Mouse (Mus musculus) MEL (cell line): ENCODE data around the gene Coq8b.

Experiments
- MAFK ChIP-seq: IDR thresholded peaks from 2 replicates; pipeline ENCODE4 v1.6.1; 2011; ENCODE audit warnings: low read depth, mild to moderate bottlenecking, low read length, improper control_type of control experiment, borderline replicate concordance
- MXI1 ChIP-seq: IDR thresholded peaks from 2 replicates; pipeline ENCODE4 v1.6.1; 2011; ENCODE audit warnings: mild to moderate bottlenecking, low read depth, low read length, improper control_type of control experiment
- NRF1 ChIP-seq: IDR thresholded peaks from 2 replicates; pipeline ENCODE4 v1.6.1; 2014; ENCODE audit warnings: low read depth, mild to moderate bottlenecking, inconsistent platforms, low read length, improper control_type of control experiment, moderate library complexity; ENCODE audit not compliant: poor library complexity, insufficient read depth, severe bottlenecking
- POLR2A ChIP-seq, 2 experiments: IDR thresholded peaks; 2 replicates each; pipeline ENCODE4 v1.6.1; 2011 to 2012; ENCODE audit warnings: low read length in 2 of 2, mild to moderate bottlenecking in 2 of 2, control low read depth in 1 of 2, improper control_type of control experiment in 1 of 2, low read depth in 1 of 2, moderate library complexity in 1 of 2; ENCODE audit not compliant: control insufficient read depth in 1 of 2, insufficient read depth in 1 of 2, poor library complexity in 1 of 2
- POLR2AphosphoS2 ChIP-seq: IDR thresholded peaks from 2 replicates; pipeline ENCODE4 v1.6.1; 2011; ENCODE audit warnings: low read length, improper control_type of control experiment
- RCOR1 ChIP-seq: IDR thresholded peaks from 2 replicates; pipeline ENCODE4 v1.6.1; 2012; ENCODE audit warnings: low read depth, mild to moderate bottlenecking, inconsistent platforms, low read length, improper control_type of control experiment
- TBP ChIP-seq: IDR thresholded peaks from 2 replicates; pipeline ENCODE4 v1.8.0; 2011; ENCODE audit warnings: low read depth, low read length, improper control_type of control experiment
- USF1 ChIP-seq: IDR thresholded peaks from 2 replicates; pipeline ENCODE4 v1.6.1; 2014; ENCODE audit warnings: low read depth, mild to moderate bottlenecking, inconsistent platforms, low read length, improper control_type of control experiment, moderate library complexity
- ZC3H11A ChIP-seq: IDR thresholded peaks from 2 replicates; pipeline ENCODE4 v1.6.1; 2012; ENCODE audit warnings: low read depth, mild to moderate bottlenecking, inconsistent platforms, low read length, improper control_type of control experiment

- no peak for TF ChIP-seq MXI1
- TF ChIP-seq MAFK = no peak
- no peak for TF ChIP-seq NRF1
- no peak for TF ChIP-seq ZC3H11A
- TF ChIP-seq POLR2A (IDR thresholded peaks at IDR 0.05; ENCODE audit: control insufficient read depth in 1 of 2, insufficient read depth in 1 of 2, low read depth in 1 of 2, low read length in 2 of 2, poor library complexity in 1 of 2) = no peak
- no peak for TF ChIP-seq USF1
- no peak for TF ChIP-seq POLR2AphosphoS2
- TF ChIP-seq RCOR1 = no peak
- TF ChIP-seq TBP = no peak
Measured at GRCm38 (mm10) chr7:27260856-27261255, 28.0 kb downstream of the Coq8b start.
